Mouse (Mus musculus) erythroblast, embryonic 14.5 days (primary cell): Measurements from ENCODE around the gene Arhgef19.

Source experiments
- GATA1 ChIP-seq: IDR thresholded peaks from 2 replicates; pipeline ENCODE4 v1.6.1; 2012; ENCODE audit warnings: low read length, inconsistent platforms, mixed read lengths
- TAL1 ChIP-seq: IDR thresholded peaks from 3 replicates; pipeline ENCODE4 v1.6.1; 2012; ENCODE audit warnings: low read length, inconsistent platforms, mixed read lengths

DNA sequence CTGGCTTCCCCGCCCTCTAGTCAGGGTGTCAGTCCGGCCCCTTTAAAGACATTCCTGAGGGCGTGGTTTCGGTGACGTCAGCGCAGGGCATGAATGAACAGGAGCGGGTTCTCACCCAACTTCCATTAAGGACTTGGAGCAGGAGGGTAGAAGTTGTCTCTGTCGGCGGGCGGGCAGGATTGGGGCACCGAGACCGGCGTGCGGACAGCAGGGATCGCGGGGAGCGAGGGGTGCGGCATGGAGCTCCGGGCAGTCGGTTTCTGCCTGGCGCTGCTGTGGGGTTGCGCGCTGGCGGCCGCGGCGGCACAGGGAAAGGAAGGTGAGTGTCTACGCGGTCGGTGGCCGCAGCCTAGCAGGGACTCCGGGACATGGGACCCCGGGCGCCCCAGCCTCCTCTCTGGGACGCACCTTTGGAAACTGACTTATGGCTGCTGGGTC, 61.8 kb downstream of the Arhgef19 start, which contains the start of gene Epha2:
- TF ChIP-seq GATA1, result no peak
- no peak for TF ChIP-seq TAL1
